Mouse (Mus musculus) adrenal gland, adult 18-20 months (tissue): ENCODE measurements around the gene Serpine1. TPM values are rescaled to one million over a fixed set of nuclear protein-coding genes. Genes with fewer than 3 reads are reported as not detected.

ENCODE experiments used
- DNase-seq, 2 experiments: peaks; one replicate each; pipeline ENCODE4 v3.0.0; 2021 to 2022; ENCODE audit warnings: low spot score in 2 of 2
- total RNA-seq, 2 experiments: library from RNA; stranded (reverse); gene quantifications; 1 replicate in 1 of 2; 2 replicates in 1 of 2; pipeline ENCODE4 v1.2.3; 2021

The Serpine1 gene
- total RNA-seq, 2 experiments from 2014 or later: 3.3 to 17.1 TPM

GRCm38 (mm10) chr5:137026092-137026491, 46.0 kb downstream of the Serpine1 start, which contains the start of gene Vgf:
Gene Vgf, plus strand, starts transcription at chr5:137026392.
- DNase-seq: no peak

- peak; percentile 85 to 87 for DNase-seq
These were observed 46.9 kb downstream of the Serpine1 start for GRCm38 (mm10) chr5:137025132-137025531.

GRCm38 (mm10) chr5:137024318-137024717, 47.8 kb downstream of the Serpine1 start:
- no peak for DNase-seq

- DNase-seq: peak in 1 of 2 experiments; percentile 42
These were observed 56.2 kb downstream of the Serpine1 start for GRCm38 (mm10) chr5:137015913-137016312.

- peak in 1 of 2 experiments; percentile 39 for DNase-seq
These were observed 59.6 kb downstream of the Serpine1 start for GRCm38 (mm10) chr5:137012401-137012950.

Other genes starting within 250 kb of the Serpine1 start
- gene Col26a1, start 189.1 kb downstream of the Serpine1 start, total RNA-seq: under 1 TPM in 1 of 2 experiments, not detected in 1; 0.60 TPM
- 10 to 100 TPM; 26.0 to 34.6 TPM for gene Ift22, start 164.1 kb downstream of the Serpine1 start, total RNA-seq
- gene Fis1, start 119.0 kb downstream of the Serpine1 start, total RNA-seq: 100 to 1,000 TPM; 184 to 185 TPM
- 10 to 100 TPM; 12.7 TPM for gene Cldn15, start 105.7 kb downstream of the Serpine1 start, total RNA-seq
- gene Plod3, start 85.2 kb downstream of the Serpine1 start, total RNA-seq: 10 to 100 TPM; 68.7 to 72.3 TPM
- 10 to 100 TPM; 87.2 to 93.5 TPM for gene Znhit1, start 84.2 kb downstream of the Serpine1 start, total RNA-seq
- 10 to 100 TPM; 12.8 to 15.6 TPM for gene Vgf, start 45.9 kb downstream of the Serpine1 start, total RNA-seq
- gene Ap1s1, start 26.1 kb downstream of the Serpine1 start, total RNA-seq: 10 to 100 TPM; 90.6 to 96.8 TPM
- gene Trim56, start 43.9 kb upstream of the Serpine1 start, total RNA-seq: 10 to 100 TPM; 39.1 to 42.2 TPM
- gene Muc3, start 77.1 kb upstream of the Serpine1 start, total RNA-seq: not detected
- gene Muc3a, start 140.1 kb upstream of the Serpine1 start, total RNA-seq: under 1 TPM; 0.20 to 0.32 TPM
- gene Ache, start 215.3 kb upstream of the Serpine1 start, total RNA-seq: 10 to 100 TPM; 10.0 to 12.9 TPM
- 10 to 100 TPM in 1 of 2 experiments, 1 to 10 TPM in 1; 8.8 to 10.2 TPM for gene Ufsp1, start 222.4 kb upstream of the Serpine1 start, total RNA-seq
- gene Srrt, start 235.4 kb upstream of the Serpine1 start, total RNA-seq: 100 to 1,000 TPM; 169 to 174 TPM
- gene Trip6, start 242.1 kb upstream of the Serpine1 start, total RNA-seq: 10 to 100 TPM; 30.1 to 39.4 TPM